Mouse (Mus musculus): ENCODE results near the gene Il12b.

GRCm38 (mm10) chr11:44430036-44430435 is 30.2 kb downstream of the Il12b start:
- TF ChIP-seq POLR2A (IDR thresholded peaks at IDR 0.05; ENCODE audit: borderline replicate concordance, insufficient read depth, low read length): no peak
- no peak for TF ChIP-seq CTCF (IDR thresholded peaks at IDR 0.05; ENCODE audit: borderline replicate concordance, insufficient read depth, low read depth, low read length)

Data from cerebellum, adult 2 months (tissue).